Mouse (Mus musculus): ENCODE results near the gene Itpr2. TPM values are rescaled to one million over a fixed set of nuclear protein-coding genes. Genes with fewer than 3 reads are reported as not detected.

The Itpr2 gene
- polyA plus RNA-seq, 1 experiment from 2014 or later, result 4.1 TPM

DNA sequence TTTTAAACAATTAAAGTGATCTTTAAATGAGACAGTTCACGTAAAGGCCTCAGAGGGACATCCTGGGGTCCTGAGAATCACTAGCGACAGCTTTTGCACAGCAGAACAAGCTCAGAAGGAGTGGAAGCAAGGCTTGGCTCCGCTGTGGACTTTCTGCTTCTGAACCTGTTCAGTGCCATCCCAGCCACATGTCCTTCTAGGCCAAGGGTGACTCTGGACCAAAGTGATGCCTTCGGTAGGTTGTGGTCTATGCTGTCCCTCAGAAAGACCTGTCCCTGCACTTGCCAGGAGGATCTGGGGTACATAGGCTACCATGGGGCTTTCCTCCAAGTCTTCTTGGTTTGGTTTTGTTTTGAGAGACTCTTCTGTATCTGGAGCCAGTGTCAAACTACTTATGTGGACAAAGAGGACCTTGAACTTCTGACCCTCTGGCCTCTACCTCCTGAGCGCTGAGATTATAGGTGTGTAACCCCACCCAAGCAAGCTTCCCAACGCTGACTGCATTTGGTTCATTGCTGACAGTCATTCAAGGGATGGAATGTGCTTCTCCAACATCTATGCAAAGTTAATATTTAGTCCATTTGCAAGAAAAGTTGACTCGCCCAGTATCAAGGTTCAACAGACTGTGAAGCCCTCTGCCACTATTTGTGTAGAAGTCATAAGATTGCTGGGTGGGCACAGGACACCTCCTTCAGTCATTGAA, 241.2 kb downstream of the Itpr2 start:
- no peaks in the 10 kb centered on the region for H3K27me3 ChIP-seq (replicated peaks)
- no peak for ATAC-seq
- no peak overlapping the region for H3K9ac ChIP-seq
- peaks cover 6% of the 10 kb centered on the region; the same call in 1 of the 2 replicates for H3K9me3 ChIP-seq (replicated peaks)
- H3K4me1 ChIP-seq, result peaks cover 15% of the 10 kb centered on the region
- 65% methylated on average over 7 of the region's 7 CpGs for WGBS (ENCODE audit: insufficient replicate concordance)
- no peak overlapping the region for H3K4me2 ChIP-seq
- H3K27ac ChIP-seq, result no peak overlapping the region
- no peaks in the 10 kb centered on the region for H3K36me3 ChIP-seq
- H3K4me3 ChIP-seq, result no peak overlapping the region

DNA sequence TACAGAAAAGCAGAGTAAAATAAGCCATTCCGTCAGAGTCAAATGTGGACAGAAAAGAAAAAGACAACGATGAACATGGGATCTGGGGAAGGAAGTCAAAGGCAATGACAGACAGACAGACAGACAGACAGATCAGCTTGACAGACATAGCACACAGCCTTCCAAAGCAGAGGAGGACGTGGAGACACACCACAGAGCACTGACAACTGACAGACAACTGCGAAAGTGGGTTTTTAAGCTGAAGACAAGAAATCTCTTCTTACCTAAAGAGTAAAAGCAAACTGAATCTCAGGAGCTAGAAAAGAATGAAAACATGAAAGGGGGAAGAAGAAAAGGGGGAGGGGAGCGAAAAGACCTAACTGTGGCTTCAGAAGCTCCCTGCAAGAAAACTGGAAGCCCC, 243.3 kb downstream of the Itpr2 start:
- WGBS (ENCODE audit: insufficient replicate concordance), result 74% methylated on average over 5 of the region's 5 CpGs
- Histone ChIP-seq H3K4me2 (no peak overlapping the region), H3K27me3 (replicated peaks) (no peaks in the 10 kb centered on the region), H3K27ac (no peak overlapping the region), H3K9me3 (replicated peaks) (peaks cover 6% of the 10 kb centered on the region; the same call in 1 of the 2 replicates), H3K4me3 (no peak overlapping the region), H3K36me3 (no peaks in the 10 kb centered on the region), H3K9ac (no peak overlapping the region), H3K4me1 (peaks cover 20% of the 10 kb centered on the region)
- ATAC-seq, result no peak

DNA sequence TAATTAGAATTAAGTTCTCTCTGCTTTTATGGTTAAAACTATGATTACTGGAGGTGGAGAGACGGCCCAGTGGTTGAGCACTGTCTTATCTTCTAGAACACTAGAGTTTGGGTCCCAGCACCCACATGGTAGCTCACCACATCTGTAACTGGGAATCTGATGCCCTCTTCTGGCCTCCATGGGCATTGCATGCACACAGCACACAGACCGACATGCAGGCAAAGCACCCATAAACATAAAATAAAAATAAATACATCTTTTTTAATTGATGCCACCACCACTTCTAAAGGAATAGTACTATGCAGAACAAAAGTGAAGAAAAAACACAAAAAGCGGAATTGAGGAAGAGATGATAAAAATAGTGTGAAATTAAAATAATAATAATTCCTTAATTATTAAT, 243.8 kb downstream of the Itpr2 start:
- no peak for ATAC-seq
- 79% methylated on average over 3 of the region's 3 CpGs for WGBS (ENCODE audit: insufficient replicate concordance)
- H3K9ac ChIP-seq, result no peak overlapping the region
- no peak overlapping the region for H3K4me2 ChIP-seq
- H3K9me3 ChIP-seq (replicated peaks), result peaks cover 6% of the 10 kb centered on the region; the same call in 1 of the 2 replicates
- H3K4me1 ChIP-seq, result peaks cover 20% of the 10 kb centered on the region
- no peaks in the 10 kb centered on the region for H3K36me3 ChIP-seq
- no peak overlapping the region for H3K4me3 ChIP-seq
- H3K27me3 ChIP-seq (replicated peaks), result no peaks in the 10 kb centered on the region
- H3K27ac ChIP-seq, result no peak overlapping the region

DNA sequence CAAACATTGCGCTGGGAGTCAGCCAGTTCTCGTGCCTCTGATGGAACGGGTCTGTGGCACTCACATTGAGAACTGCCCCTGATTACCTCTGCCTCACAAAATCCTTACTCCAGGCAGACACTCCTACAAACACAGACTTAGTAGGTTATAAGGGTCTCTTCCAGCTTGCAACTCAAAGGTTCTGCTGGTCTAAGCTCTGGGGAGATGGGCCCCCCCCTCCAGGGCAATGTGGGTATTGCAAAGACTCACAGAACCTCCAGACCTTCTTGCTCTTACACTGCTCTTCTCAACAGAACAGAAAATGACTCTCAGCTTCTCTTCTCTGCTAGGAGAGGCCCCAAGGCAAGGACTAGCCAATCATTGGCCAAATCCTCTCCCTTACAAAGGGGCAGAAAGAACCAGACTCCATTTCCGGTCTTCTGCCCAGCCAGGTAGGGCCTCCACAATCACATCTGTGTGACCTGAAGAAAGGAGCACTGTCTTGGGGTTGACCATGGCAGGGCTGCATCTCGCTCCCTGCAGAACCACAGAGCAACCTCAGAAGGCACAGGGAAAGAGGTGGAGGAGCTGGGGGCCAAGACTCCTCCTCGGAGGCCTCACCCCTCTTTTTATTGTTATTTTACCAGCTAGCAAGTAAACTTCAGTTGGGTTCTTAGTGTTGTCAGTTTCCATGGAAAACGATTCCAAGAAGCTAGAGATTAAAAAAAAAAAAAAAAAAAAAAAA, 244.9 kb downstream of the Itpr2 start:
- Histone ChIP-seq H3K4me3 (no peak overlapping the region), H3K4me2 (peak overlapping the region; percentile 42), H3K27me3 (replicated peaks) (no peaks in the 10 kb centered on the region), H3K9me3 (replicated peaks) (peaks cover 6% of the 10 kb centered on the region; the same call in 1 of the 2 replicates), H3K9ac (no peak overlapping the region), H3K4me1 (peaks cover 20% of the 10 kb centered on the region), H3K27ac (0 out of 2 replicates have a peak overlapping the region, but pooled peaks have one; percentile 32), H3K36me3 (no peaks in the 10 kb centered on the region)
- peak; percentile 67 for ATAC-seq
- 79% methylated on average over 7 of the region's 7 CpGs for WGBS (ENCODE audit: insufficient replicate concordance)

DNA sequence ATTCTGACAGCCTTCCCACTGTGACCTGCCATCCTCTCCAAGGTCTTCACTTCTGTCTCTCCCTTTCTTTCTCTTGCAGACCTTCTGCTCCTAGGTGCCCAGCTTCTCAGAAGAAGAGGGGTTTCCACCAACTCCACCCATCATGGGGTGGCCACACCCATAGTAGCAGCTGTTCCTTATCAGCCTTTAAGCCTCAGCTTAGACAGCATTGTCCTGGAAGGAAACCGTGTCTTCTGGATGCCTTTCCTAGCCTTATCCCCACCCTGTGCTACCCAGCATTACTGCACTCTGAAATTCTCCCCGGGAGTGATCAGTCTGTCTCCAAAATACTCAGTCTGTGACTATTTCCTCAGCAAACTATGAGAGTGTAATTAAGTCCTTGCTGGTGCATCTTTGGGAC, 245.6 kb downstream of the Itpr2 start:
- peaks cover 6% of the 10 kb centered on the region; the same call in 1 of the 2 replicates for H3K9me3 ChIP-seq (replicated peaks)
- H3K27me3 ChIP-seq (replicated peaks), result no peaks in the 10 kb centered on the region
- H3K4me2 ChIP-seq, result peak overlapping the region; percentile 42
- no peaks in the 10 kb centered on the region for H3K36me3 ChIP-seq
- H3K4me1 ChIP-seq, result peaks cover 20% of the 10 kb centered on the region
- WGBS (ENCODE audit: insufficient replicate concordance), result 32% methylated on average over 2 of the region's 2 CpGs
- 0 out of 2 replicates have a peak overlapping the region, but pooled peaks have one; percentile 44 for H3K9ac ChIP-seq
- H3K27ac ChIP-seq, result peak overlapping the region; percentile 32; the same call in 1 of the 2 replicates
- no peak overlapping the region for H3K4me3 ChIP-seq
- peak; percentile 91 for ATAC-seq

DNA sequence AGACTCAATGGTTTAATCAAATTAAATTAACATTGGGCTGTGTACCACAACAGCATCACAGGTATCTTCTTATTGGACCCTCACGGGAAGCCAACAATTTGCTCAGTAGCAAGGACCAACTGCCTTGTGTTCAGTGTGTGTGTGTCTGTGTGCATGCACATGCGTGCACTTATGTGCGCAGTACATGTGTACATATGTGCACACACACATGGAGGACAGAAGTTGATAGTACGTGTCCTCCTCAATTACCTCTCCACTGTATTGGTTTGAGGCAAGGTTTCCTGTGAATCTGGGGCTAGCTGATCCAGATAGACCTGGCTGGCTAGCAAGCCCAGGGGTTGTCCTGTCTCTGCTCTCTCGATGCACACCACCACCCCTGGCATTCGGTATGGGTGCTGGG, 246.4 kb downstream of the Itpr2 start:
- Histone ChIP-seq H3K9ac (no peak overlapping the region), H3K36me3 (no peaks in the 10 kb centered on the region), H3K4me2 (0 out of 2 replicates have a peak overlapping the region, but pooled peaks have one; percentile 42), H3K27ac (peak overlapping the region; percentile 32; the same call in 1 of the 2 replicates), H3K27me3 (replicated peaks) (no peaks in the 10 kb centered on the region), H3K4me1 (peaks cover 20% of the 10 kb centered on the region), H3K9me3 (replicated peaks) (peaks cover 6% of the 10 kb centered on the region; the same call in 1 of the 2 replicates), H3K4me3 (no peak overlapping the region)
- 91% methylated on average over 6 of the region's 6 CpGs for WGBS (ENCODE audit: insufficient replicate concordance)
- ATAC-seq, result 0 out of 2 replicates have a peak, but pooled peaks have one; percentile 1

DNA sequence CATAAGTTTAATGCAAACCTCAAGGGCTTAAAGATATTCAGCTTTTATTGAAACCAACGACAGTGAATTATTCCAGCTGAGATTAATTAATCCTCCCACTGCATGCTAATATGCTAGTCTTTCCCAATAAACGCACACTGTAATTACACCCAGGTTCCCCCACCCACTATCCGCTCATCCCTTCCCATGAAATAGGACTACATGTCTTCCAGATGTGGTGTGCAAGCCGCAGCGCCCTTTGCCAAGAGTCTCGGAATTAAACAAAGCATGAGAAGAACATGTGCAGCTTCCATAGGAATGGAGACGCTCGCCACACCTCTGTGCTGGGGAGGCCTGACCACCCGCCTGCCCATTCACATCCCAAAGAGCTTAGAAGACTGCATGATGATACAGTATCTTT, 247.1 kb downstream of the Itpr2 start:
- H3K27me3 ChIP-seq (replicated peaks), result no peaks in the 10 kb centered on the region
- no peak for ATAC-seq
- peaks cover 20% of the 10 kb centered on the region for H3K4me1 ChIP-seq
- H3K27ac ChIP-seq, result no peak overlapping the region
- no peak overlapping the region for H3K4me3 ChIP-seq
- H3K9me3 ChIP-seq (replicated peaks), result peaks cover 6% of the 10 kb centered on the region; the same call in 1 of the 2 replicates
- no peak overlapping the region for H3K9ac ChIP-seq
- H3K4me2 ChIP-seq, result no peak overlapping the region
- H3K36me3 ChIP-seq, result no peaks in the 10 kb centered on the region
- WGBS (ENCODE audit: insufficient replicate concordance), result 81% methylated on average over 9 of the region's 9 CpGs

DNA sequence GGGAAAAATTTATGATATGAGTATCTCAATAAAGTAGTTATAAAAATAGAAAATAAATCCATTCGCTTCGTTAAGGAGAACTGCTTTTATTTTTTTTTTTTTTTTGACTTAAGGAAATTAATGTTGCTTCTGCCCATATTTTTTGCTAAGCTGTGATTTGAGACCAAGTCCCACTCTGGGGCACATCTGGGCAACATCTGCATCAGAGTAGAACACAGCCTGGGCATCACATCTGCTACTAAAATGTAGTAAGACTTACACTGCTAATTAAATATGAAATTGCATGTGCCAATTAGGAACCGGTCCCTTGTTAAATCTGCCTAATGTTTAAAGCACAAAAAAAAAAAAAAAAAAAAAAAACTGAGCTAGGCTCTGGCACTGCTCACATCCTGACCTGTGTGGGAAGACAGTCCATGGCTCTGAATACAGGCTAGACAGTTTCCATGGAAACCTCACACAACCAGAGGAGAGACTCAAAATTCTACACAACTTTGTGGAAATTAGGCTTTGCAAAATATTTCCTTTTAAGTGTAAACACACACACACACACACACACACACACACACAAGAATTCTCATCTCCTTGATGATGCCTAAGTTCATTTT, 247.7 kb downstream of the Itpr2 start:
- 82% methylated on average over 3 of the region's 3 CpGs for WGBS (ENCODE audit: insufficient replicate concordance)

DNA sequence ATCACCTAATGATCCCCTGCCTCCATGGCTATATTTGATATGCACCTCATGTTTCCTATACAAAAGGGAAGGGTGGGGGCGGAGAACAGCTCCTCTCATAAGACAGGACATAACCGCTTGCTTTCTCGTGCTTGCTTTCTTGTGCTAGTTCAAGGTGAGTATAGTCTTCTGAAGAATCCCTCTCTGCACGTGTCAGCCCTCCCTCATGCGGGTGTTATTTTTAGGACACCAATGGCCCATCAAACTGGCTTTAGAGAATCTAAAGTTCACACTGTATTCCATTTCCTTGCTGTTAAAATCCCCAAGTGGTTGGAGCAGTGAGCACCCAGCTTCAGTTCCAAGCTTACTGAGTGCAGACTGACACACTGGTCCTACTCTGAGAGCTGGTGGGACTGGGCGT, 252.9 kb downstream of the Itpr2 start:
- ATAC-seq, result no peak
- Histone ChIP-seq H3K27me3 (replicated peaks) (no peaks in the 10 kb centered on the region), H3K9me3 (replicated peaks) (0 out of 2 replicates have a peak, but pooled peaks cover 3% of the 10 kb centered on the region), H3K9ac (no peak overlapping the region), H3K27ac (no peak overlapping the region), H3K4me1 (peaks cover 23% of the 10 kb centered on the region), H3K36me3 (no peaks in the 10 kb centered on the region), H3K4me2 (no peak overlapping the region), H3K4me3 (no peak overlapping the region)
- 63% methylated on average over 6 of the region's 6 CpGs for WGBS (ENCODE audit: insufficient replicate concordance)

More for the DNA sequence above, 247.7 kb downstream of the Itpr2 start:
- no peak overlapping the region for H3K4me2 ChIP-seq
- H3K4me1 ChIP-seq, result peaks cover 20% of the 10 kb centered on the region
- H3K9me3 ChIP-seq (replicated peaks), result peaks cover 6% of the 10 kb centered on the region; the same call in 1 of the 2 replicates
- ATAC-seq, result no peak
- H3K9ac ChIP-seq, result no peak overlapping the region
- no peak overlapping the region for H3K27ac ChIP-seq
- H3K4me3 ChIP-seq, result no peak overlapping the region
- no peaks in the 10 kb centered on the region for H3K36me3 ChIP-seq
- H3K27me3 ChIP-seq (replicated peaks), result no peaks in the 10 kb centered on the region

DNA sequence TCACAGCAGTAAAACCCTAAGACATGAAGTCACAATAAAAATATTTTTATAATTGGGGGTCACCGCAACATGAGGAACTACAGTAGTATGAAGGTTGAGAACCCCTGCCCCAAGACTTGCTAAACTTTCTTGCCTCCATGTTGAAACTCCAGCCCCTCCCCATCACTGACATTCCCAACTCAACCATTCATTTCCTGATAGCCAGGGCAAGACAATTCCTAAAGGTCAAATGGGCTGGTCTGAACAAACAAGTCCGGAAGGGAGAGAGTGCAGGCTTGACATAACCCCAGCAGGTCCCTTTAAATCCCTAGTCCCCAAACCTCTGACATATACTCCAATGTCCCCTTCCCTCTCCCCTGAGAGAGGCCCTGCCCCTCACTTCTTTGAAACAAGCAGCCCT, 253.7 kb downstream of the Itpr2 start:
- H3K27ac ChIP-seq, result no peak overlapping the region
- H3K4me2 ChIP-seq, result no peak overlapping the region
- H3K36me3 ChIP-seq, result no peaks in the 10 kb centered on the region
- peaks cover 23% of the 10 kb centered on the region for H3K4me1 ChIP-seq
- no peak for ATAC-seq
- 62% methylated on average over 2 of the region's 2 CpGs for WGBS (ENCODE audit: insufficient replicate concordance)
- H3K9ac ChIP-seq, result no peak overlapping the region
- H3K27me3 ChIP-seq (replicated peaks), result no peaks in the 10 kb centered on the region
- H3K9me3 ChIP-seq (replicated peaks), result 0 out of 2 replicates have a peak, but pooled peaks cover 5% of the 10 kb centered on the region
- no peak overlapping the region for H3K4me3 ChIP-seq

DNA sequence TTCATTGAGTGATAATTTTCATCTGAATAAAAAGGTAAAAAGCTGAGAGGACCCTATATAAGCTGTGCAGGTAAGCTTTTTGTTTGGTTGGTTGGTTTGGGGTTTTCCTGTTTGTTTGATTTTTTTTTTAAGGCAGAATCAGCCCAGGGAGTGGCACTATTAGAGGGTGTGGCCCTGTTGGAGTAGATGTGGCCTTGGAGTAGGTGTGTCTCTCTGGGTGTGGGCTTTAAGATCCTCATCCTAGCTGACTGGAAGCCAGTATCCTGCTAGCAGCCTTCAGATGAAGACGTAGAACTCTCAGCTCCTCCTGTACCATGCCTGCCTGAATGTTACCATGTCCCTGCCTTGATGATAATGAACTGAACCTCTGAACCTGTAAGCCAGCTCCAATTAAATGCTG, 254.1 kb downstream of the Itpr2 start:
- WGBS (ENCODE audit: insufficient replicate concordance), result 46% methylated on average over 1 of the region's 1 CpGs
- no peak overlapping the region for H3K4me3 ChIP-seq
- no peak overlapping the region for H3K27ac ChIP-seq
- H3K36me3 ChIP-seq, result no peaks in the 10 kb centered on the region
- 0 out of 2 replicates have a peak, but pooled peaks cover 5% of the 10 kb centered on the region for H3K9me3 ChIP-seq (replicated peaks)
- H3K4me2 ChIP-seq, result no peak overlapping the region
- H3K4me1 ChIP-seq, result peaks cover 23% of the 10 kb centered on the region
- H3K27me3 ChIP-seq (replicated peaks), result no peaks in the 10 kb centered on the region
- no peak overlapping the region for H3K9ac ChIP-seq
- peak; percentile 81 for ATAC-seq

DNA sequence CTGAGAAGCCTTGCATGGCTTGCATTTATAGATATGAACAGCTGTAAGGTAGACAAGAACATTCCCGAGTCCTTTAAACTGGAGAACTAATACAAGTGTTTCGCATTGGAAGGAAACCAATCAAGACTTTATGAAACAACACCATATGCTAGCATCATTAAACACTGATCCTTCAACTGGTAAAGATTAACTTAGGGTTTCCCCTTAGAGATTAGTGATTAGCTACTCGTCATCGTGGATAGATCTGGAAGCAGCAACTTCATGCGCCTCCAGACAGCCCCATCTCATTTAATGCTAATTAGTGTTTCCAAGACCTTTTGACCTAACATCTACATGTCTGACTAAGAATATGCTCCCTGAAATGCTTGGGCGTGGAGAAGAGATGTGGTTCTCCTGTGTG, 255.7 kb downstream of the Itpr2 start:
- Histone ChIP-seq H3K4me3 (no peak overlapping the region), H3K4me2 (no peak overlapping the region), H3K4me1 (peaks cover 23% of the 10 kb centered on the region), H3K9ac (no peak overlapping the region), H3K27ac (no peak overlapping the region), H3K36me3 (no peaks in the 10 kb centered on the region), H3K9me3 (replicated peaks) (0 out of 2 replicates have a peak, but pooled peaks cover 5% of the 10 kb centered on the region), H3K27me3 (replicated peaks) (no peaks in the 10 kb centered on the region)
- no peak for ATAC-seq
- 82% methylated on average over 6 of the region's 6 CpGs for WGBS (ENCODE audit: insufficient replicate concordance)

Data from liver, embryonic 12.5 days (tissue).